Mouse (Mus musculus): Measurements from ENCODE around the gene Ankrd54. TPM values are rescaled to one million over a fixed set of nuclear protein-coding genes. Genes with fewer than 3 reads are reported as not detected.

Gene Ankrd54
- polyA plus RNA-seq (2012; rRNA removed), result 26.5 and 28.2 TPM in 2 replicates

- Histone ChIP-seq H3K4me3 (ENCODE audit: insufficient read depth, low read length) (peak within 1 kb of the TSS; percentile 53), H3K4me1 (ENCODE audit: control insufficient read depth, insufficient read depth, low read length) (no peaks in the 10 kb centered on the region), H3K27ac (ENCODE audit: insufficient read depth, low read length) (no peak within 1 kb of the TSS)
- TF ChIP-seq CTCF (IDR thresholded peaks at IDR 0.05; ENCODE audit: extremely low read depth, insufficient read depth, low read length) (no peak), POLR2A (IDR thresholded peaks at IDR 0.05; ENCODE audit: extremely low read depth, insufficient read depth, low read length) (peak; percentile 63; the same call in 1 of the 2 replicates)
Observed at GRCm38 (mm10) chr15:79062376-79063159, at the start of gene Ankrd54. Gene Ankrd54 (minus strand): TSS chr15:79062893.

DNA sequence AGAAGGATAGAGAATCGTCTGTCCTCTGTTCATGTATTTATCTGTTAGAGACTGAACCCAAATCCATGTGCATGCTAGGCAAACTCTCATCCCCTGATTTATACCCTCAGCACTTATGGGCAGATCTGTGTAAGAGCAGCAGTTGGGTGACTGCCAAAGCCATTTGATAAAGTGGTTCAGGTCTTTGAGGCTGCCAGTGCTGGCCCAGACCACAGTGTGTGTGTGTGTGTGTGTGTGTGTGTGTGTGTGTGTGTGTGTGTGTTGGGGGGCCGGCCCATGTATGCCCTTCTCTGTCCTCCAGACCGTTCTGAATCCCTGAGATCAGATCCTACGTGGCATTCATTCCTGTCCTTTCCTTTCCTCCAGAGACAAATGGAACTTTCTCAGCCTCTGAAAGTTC is 49.1 kb upstream of the Ankrd54 start:
- Histone ChIP-seq H3K4me3 (ENCODE audit: insufficient read depth, low read length) (no peak overlapping the region), H3K27ac (ENCODE audit: insufficient read depth, low read length) (no peak overlapping the region), H3K4me1 (ENCODE audit: control insufficient read depth, insufficient read depth, low read length) (no peaks in the 10 kb centered on the region)
- no peak for TF ChIP-seq POLR2A (IDR thresholded peaks at IDR 0.05; ENCODE audit: extremely low read depth, insufficient read depth, low read length)
- no peak for TF ChIP-seq CTCF (IDR thresholded peaks at IDR 0.05; ENCODE audit: extremely low read depth, insufficient read depth, low read length)

GRCm38 (mm10) chr15:79110528-79110927 is 47.8 kb upstream of the Ankrd54 start:
- H3K4me3 ChIP-seq (ENCODE audit: insufficient read depth, low read length), result peak overlapping the region; percentile 81; the same call in 1 of the 2 replicates
- no peaks in the 10 kb centered on the region for H3K4me1 ChIP-seq (ENCODE audit: control insufficient read depth, insufficient read depth, low read length)
- H3K27ac ChIP-seq (ENCODE audit: insufficient read depth, low read length), result no peak overlapping the region
- no peak for TF ChIP-seq CTCF (IDR thresholded peaks at IDR 0.05; ENCODE audit: extremely low read depth, insufficient read depth, low read length)
- no peak for TF ChIP-seq POLR2A (IDR thresholded peaks at IDR 0.05; ENCODE audit: extremely low read depth, insufficient read depth, low read length)

DNA sequence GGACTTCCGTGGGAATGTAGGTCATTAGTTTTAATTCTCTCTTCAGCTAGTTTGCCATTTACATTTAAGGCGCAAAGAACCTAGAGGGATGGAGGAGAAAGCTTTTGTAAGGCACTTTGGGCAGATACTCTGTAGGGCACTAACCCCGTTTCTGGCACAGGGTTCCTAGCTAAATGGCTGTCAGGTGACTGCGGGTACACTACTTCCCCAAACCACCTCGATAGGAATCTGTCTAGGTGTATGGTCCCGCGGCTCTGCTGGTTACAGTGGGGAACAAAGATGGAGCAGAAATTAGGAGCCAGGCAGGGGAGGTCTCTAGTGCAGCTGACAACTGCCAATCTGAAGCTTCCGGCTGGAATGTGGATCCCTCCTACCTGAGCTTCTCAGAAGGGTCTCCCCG is 47.3 kb upstream of the Ankrd54 start:
- H3K4me3 ChIP-seq (ENCODE audit: insufficient read depth, low read length), result peak overlapping the region; percentile 81
- no peaks in the 10 kb centered on the region for H3K4me1 ChIP-seq (ENCODE audit: control insufficient read depth, insufficient read depth, low read length)
- TF ChIP-seq CTCF (IDR thresholded peaks at IDR 0.05; ENCODE audit: extremely low read depth, insufficient read depth, low read length) (no peak), POLR2A (IDR thresholded peaks at IDR 0.05; ENCODE audit: extremely low read depth, insufficient read depth, low read length) (no peak)
- H3K27ac ChIP-seq (ENCODE audit: insufficient read depth, low read length), result no peak overlapping the region

DNA sequence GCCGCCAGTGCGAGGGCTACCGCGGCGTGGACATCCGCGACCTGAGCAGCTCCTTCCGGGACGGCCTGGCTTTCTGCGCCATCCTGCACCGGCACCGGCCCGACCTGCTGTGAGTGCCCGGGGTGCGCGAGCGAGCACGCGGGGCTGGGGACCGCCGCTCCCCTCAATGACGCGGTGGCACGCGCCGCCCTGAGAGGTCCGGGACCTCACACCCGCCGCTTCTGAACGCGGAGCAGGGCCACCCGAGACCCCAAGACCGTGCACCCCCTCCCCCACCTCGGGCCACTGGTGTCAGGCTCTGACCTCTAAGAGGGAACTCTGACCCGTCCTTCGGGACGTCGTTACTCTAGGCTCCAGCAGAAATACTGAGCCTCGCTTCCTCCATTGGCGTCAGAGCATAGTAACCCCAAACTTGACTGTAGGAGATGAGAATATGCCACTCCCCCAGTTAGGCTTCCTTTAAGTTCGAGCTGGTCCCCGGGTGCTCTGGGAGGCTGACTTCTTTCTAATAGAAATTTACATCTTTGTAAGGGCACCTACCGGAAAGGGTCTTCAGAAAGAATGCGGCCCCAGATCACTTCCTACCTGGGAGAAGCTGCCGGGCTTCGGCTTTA is 46.7 kb upstream of the Ankrd54 start:
- Histone ChIP-seq H3K4me3 (ENCODE audit: insufficient read depth, low read length) (peak overlapping the region; percentile 81), H3K4me1 (ENCODE audit: control insufficient read depth, insufficient read depth, low read length) (no peaks in the 10 kb centered on the region)

DNA sequence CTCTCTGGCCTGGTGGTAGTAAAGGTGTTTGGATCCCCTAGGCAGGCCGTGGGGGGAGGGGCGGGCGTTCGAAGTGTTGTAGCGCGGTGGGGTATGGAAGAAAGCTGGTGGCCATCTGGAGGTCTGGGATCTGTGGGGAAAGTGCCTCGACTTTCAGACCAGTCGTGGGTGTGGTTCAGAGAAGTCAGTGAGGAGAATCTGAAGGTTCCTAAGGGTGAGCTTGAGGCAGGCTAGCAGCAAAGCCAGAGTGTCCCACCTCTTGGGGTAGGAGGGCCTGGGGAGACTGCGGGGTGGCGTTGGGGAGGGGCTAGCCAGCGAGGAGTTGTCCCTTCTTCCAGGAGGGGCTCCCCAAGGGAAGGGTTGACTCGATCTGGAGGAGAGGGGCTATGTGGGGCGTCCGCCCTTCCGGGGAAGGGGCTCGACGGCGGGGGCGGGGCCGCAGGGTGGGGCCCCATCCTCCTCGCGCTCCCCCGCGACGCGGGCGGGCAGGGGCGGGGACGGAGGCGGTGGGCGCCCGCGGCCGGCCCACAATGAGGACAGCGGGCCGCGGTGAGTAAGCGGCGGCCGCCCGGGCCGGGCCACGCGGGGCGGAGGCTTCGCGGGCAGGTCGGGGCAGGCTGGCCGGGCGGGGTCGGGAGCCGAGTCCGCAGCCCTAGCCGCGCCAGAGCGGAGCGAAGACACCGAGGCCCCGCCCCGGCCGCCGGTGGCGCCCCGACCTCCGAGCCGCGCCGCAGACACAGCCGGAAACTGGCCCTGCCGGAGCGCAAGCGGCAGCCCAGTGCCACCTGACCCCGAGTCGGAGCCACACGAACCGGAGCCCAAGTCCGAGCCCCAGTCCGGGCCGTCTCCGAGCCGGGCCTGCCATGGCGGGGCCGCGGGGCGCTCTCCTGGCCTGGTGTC is 46.0 kb upstream of the Ankrd54 start, which contains the start of gene Micall1:
Gene Micall1, plus strand, starts transcription at position 478 of the 900 bp plus-strand sequence.
- H3K4me3 ChIP-seq (ENCODE audit: insufficient read depth, low read length), result peak within 1 kb of the TSS; percentile 81
- TF ChIP-seq CTCF (IDR thresholded peaks at IDR 0.05; ENCODE audit: extremely low read depth, insufficient read depth, low read length) (no peak), POLR2A (IDR thresholded peaks at IDR 0.05; ENCODE audit: extremely low read depth, insufficient read depth, low read length) (0 out of 2 replicates have a peak, but pooled peaks have one; percentile 10)
- peak within 1 kb of the TSS; percentile 97 for H3K27ac ChIP-seq (ENCODE audit: insufficient read depth, low read length)
- H3K4me1 ChIP-seq (ENCODE audit: control insufficient read depth, insufficient read depth, low read length), result no peaks in the 10 kb centered on the region

More for the DNA sequence above, 46.7 kb upstream of the Ankrd54 start:
- 0 out of 2 replicates have a peak, but pooled peaks have one; percentile 6 for TF ChIP-seq POLR2A (IDR thresholded peaks at IDR 0.05; ENCODE audit: extremely low read depth, insufficient read depth, low read length)
- no peak for TF ChIP-seq CTCF (IDR thresholded peaks at IDR 0.05; ENCODE audit: extremely low read depth, insufficient read depth, low read length)
- peak overlapping the region; percentile 97 for H3K27ac ChIP-seq (ENCODE audit: insufficient read depth, low read length)

DNA sequence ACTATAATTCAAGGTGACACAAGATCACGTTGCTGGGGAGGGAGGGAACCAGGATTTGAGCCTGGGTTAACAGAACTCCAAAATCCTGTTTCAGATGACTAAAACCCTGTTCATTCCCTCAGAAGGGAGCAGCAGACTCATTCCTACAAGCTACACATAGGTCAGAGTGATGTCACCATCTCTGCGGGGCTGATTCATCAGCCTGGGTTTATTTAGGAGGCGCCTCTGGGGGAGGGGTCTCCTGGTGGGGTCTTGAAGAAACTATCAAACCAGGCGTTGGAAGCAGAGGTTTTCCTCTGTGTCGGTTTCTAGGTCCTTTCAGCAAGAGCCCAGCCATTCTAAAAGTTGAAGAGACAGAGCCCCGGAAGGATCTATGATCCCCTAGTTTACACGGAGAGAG is 45.3 kb upstream of the Ankrd54 start:
- Histone ChIP-seq H3K27ac (ENCODE audit: insufficient read depth, low read length) (no peak overlapping the region), H3K4me3 (ENCODE audit: insufficient read depth, low read length) (peak overlapping the region; percentile 81; the same call in 1 of the 2 replicates), H3K4me1 (ENCODE audit: control insufficient read depth, insufficient read depth, low read length) (peaks cover 3% of the 10 kb centered on the region; the same call in 1 of the 2 replicates)
- TF ChIP-seq CTCF (IDR thresholded peaks at IDR 0.05; ENCODE audit: extremely low read depth, insufficient read depth, low read length), result no peak
- TF ChIP-seq POLR2A (IDR thresholded peaks at IDR 0.05; ENCODE audit: extremely low read depth, insufficient read depth, low read length), result no peak

- H3K4me1 ChIP-seq (ENCODE audit: control insufficient read depth, insufficient read depth, low read length), result peaks cover 3% of the 10 kb centered on the region; the same call in 1 of the 2 replicates
- no peak overlapping the region for H3K27ac ChIP-seq (ENCODE audit: insufficient read depth, low read length)
- H3K4me3 ChIP-seq (ENCODE audit: insufficient read depth, low read length), result no peak overlapping the region
- TF ChIP-seq CTCF (IDR thresholded peaks at IDR 0.05; ENCODE audit: extremely low read depth, insufficient read depth, low read length) (no peak), POLR2A (IDR thresholded peaks at IDR 0.05; ENCODE audit: extremely low read depth, insufficient read depth, low read length) (no peak)
Observed at GRCm38 (mm10) chr15:79105804-79106203, 43.1 kb upstream of the Ankrd54 start.

GRCm38 (mm10) chr15:79103264-79103663 is 40.6 kb upstream of the Ankrd54 start:
- Histone ChIP-seq H3K27ac (ENCODE audit: insufficient read depth, low read length) (peak overlapping the region; percentile 77), H3K4me1 (ENCODE audit: control insufficient read depth, insufficient read depth, low read length) (peaks cover 3% of the 10 kb centered on the region; the same call in 1 of the 2 replicates), H3K4me3 (ENCODE audit: insufficient read depth, low read length) (no peak overlapping the region)
- TF ChIP-seq POLR2A (IDR thresholded peaks at IDR 0.05; ENCODE audit: extremely low read depth, insufficient read depth, low read length) (no peak), CTCF (IDR thresholded peaks at IDR 0.05; ENCODE audit: extremely low read depth, insufficient read depth, low read length) (no peak)
